In genomic region chr5:124028680-124029079, GRCm38 (mm10) we compare ENCODE assay signal across 9 mouse cellular contexts. TPM values are rescaled to one million over a fixed set of nuclear protein-coding genes. Genes with fewer than 3 reads are reported as not detected.
DNase-seq lines count a peak whose midpoint lies in the region; ATAC-seq and TF ChIP-seq lines count a peak whose summit lies in the region.
"Had no signal": no experiment of that assay in that cellular context is flagged by ENCODE, and none has a peak within 500 bp of the region (broad histone marks: within the 10 kb centered on the region; RNA-seq: fewer than 3 reads in every experiment).

No protein-coding gene starts in this region.

- no peak for ATAC-seq in lung, postnatal 0 days
- no peak for ATAC-seq in hindbrain, embryonic 15.5 days (ENCODE audit: low FRiP score, low read depth)
- no peak for ATAC-seq in neural tube, embryonic 14.5 days (ENCODE audit: low read depth)

- peaks cover 27% of the 10 kb centered on the region; the same call in 1 of the 2 replicates for H3K4me1 ChIP-seq in lung, postnatal 0 days (ENCODE audit: insufficient read depth, low read depth, low read length)
- peaks cover 63% of the 10 kb centered on the region for H3K4me1 ChIP-seq in hindbrain, embryonic 15.5 days (replicated peaks)
- H3K4me1 ChIP-seq in neural tube, embryonic 14.5 days (ENCODE audit: control insufficient read depth, insufficient read depth, low read length) = peaks cover 56% of the 10 kb centered on the region

- peak; percentile 39 for DNase-seq in adrenal gland, adult 2 months
- no peak for DNase-seq in adrenal gland, adult 18-20 months (ENCODE audit: low spot score in 2 of 2)
- no peak for DNase-seq in lung, postnatal 0 days (ENCODE audit: low spot score)
- no peak for DNase-seq in lung, postnatal 25 days (ENCODE audit: low spot score)
- no peak for DNase-seq in left cerebral cortex, adult 18-20 months (ENCODE audit: low spot score in 2 of 2)
- no peak for DNase-seq in spleen, postnatal 14 days (ENCODE audit: low spot score in 2 of 2)

- no peaks in the 10 kb centered on the region for H3K9me3 ChIP-seq in lung, postnatal 0 days (ENCODE audit: low read length)
- no peaks in the 10 kb centered on the region for H3K9me3 ChIP-seq in hindbrain, embryonic 15.5 days
- H3K9me3 ChIP-seq in neural tube, embryonic 14.5 days (ENCODE audit: control insufficient read depth, low read length) = no peaks in the 10 kb centered on the region
- H3K9me3 ChIP-seq: limb, embryonic 12.5 days had no signal

- H3K9ac ChIP-seq in lung, postnatal 0 days (replicated peaks; ENCODE audit: low read depth) = no peak overlapping the region
- H3K9ac ChIP-seq in hindbrain, embryonic 15.5 days = peak overlapping the region; percentile 14; the same call in 1 of the 2 replicates
- H3K9ac ChIP-seq in neural tube, embryonic 14.5 days (replicated peaks; ENCODE audit: low read depth, low read length) = peak overlapping the region; percentile 11; the same call in 1 of the 2 replicates
- H3K9ac ChIP-seq: limb, embryonic 12.5 days had no signal

- WGBS in lung, postnatal 0 days = 65% methylated on average over 7 of the region's 7 CpGs
- WGBS in hindbrain, embryonic 15.5 days = 35% methylated on average over 7 of the region's 7 CpGs
- 24% methylated on average over 7 of the region's 7 CpGs for WGBS in neural tube, embryonic 14.5 days

- peak overlapping the region; percentile 38 for H3K27ac ChIP-seq in lung, postnatal 0 days (ENCODE audit: low read length)
- peak overlapping the region; percentile 93; the same call in 1 of the 2 replicates for H3K27ac ChIP-seq in hindbrain, embryonic 15.5 days (replicated peaks)
- 0 out of 2 replicates have a peak overlapping the region, but pooled peaks have one; percentile 5 for H3K27ac ChIP-seq in neural tube, embryonic 14.5 days (ENCODE audit: low read depth, low read length)
- H3K27ac ChIP-seq: limb, embryonic 12.5 days had no signal

- H3K4me2 ChIP-seq in lung, postnatal 0 days (replicated peaks; ENCODE audit: low read depth, low read length) = no peak overlapping the region
- H3K4me2 ChIP-seq in hindbrain, embryonic 15.5 days = peak overlapping the region; percentile 67
- peak overlapping the region; percentile 88 for H3K4me2 ChIP-seq in neural tube, embryonic 14.5 days (ENCODE audit: low read depth, low read length)
- H3K4me2 ChIP-seq: limb, embryonic 12.5 days had no signal

- no peaks in the 10 kb centered on the region for H3K27me3 ChIP-seq in lung, postnatal 0 days (replicated peaks; ENCODE audit: insufficient read depth, low read length)
- H3K27me3 ChIP-seq in hindbrain, embryonic 15.5 days = no peaks in the 10 kb centered on the region
- H3K27me3 ChIP-seq in neural tube, embryonic 14.5 days (ENCODE audit: control insufficient read depth, insufficient read depth, low read length) = no peaks in the 10 kb centered on the region
- H3K27me3 ChIP-seq: limb, embryonic 12.5 days had no signal

- H3K4me3 ChIP-seq in lung, postnatal 0 days (ENCODE audit: low read depth, low read length) = no peak overlapping the region
- peak overlapping the region; percentile 9; the same call in 1 of the 2 replicates for H3K4me3 ChIP-seq in hindbrain, embryonic 15.5 days
- H3K4me3 ChIP-seq in neural tube, embryonic 14.5 days (ENCODE audit: low read depth, low read length) = no peak overlapping the region
- H3K4me3 ChIP-seq: limb, embryonic 12.5 days had no signal

- no peaks in the 10 kb centered on the region for H3K36me3 ChIP-seq in lung, postnatal 0 days (ENCODE audit: insufficient read depth, low read length)
- H3K36me3 ChIP-seq in hindbrain, embryonic 15.5 days = no peaks in the 10 kb centered on the region
- H3K36me3 ChIP-seq in neural tube, embryonic 14.5 days (ENCODE audit: control insufficient read depth, insufficient read depth, low read length) = no peaks in the 10 kb centered on the region; the same call in 1 of the 2 replicates

- no peak for TF ChIP-seq CTCF in lung, postnatal 0 days (IDR thresholded peaks at IDR 0.05)

- TF ChIP-seq EP300 in lung, postnatal 0 days (IDR thresholded peaks at IDR 0.05) = no peak

RNA-seq across cellular contexts. Expression of gene Vps37b, which starts 3.4 kb away (rescaled TPM):
- total RNA-seq in adrenal gland, adult 2 months (2021) = 100 to 1,000 TPM in 1 of 2 experiments, 10 to 100 TPM in 1; 65.8 to 146 TPM
- polyA plus RNA-seq in adrenal gland, adult 2 months (2012; rRNA removed) = 198 and 208 TPM in 2 replicates
- total RNA-seq in adrenal gland, adult 18-20 months (2021) = 100 to 1,000 TPM in 1 of 2 experiments, 10 to 100 TPM in 1; 97.2 to 127 TPM
- 28.5 and 31.0 TPM in 2 replicates for polyA plus RNA-seq in lung, postnatal 0 days (2015; fragmentation: Nextera tagmentation; extraction: Ambion mirVana)
- 75.5 and 82.4 TPM in 2 replicates for polyA plus RNA-seq in hindbrain, embryonic 15.5 days (2015; fragmentation: Nextera tagmentation; extraction: Ambion mirVana)
- 47.1 and 58.1 TPM in 2 replicates for polyA plus RNA-seq in neural tube, embryonic 14.5 days (2014; fragmentation: Nextera tagmentation; extraction: Ambion mirVana)
- 10 to 100 TPM; 43.2 to 50.5 TPM for total RNA-seq in left cerebral cortex, adult 18-20 months (2021)

RNA-seq across cellular contexts. Expression of gene Hip1r, which starts 55.3 kb away (rescaled TPM):
- 10 to 100 TPM; 16.4 to 19.3 TPM for total RNA-seq in adrenal gland, adult 2 months (2021)
- polyA plus RNA-seq in adrenal gland, adult 2 months (2012; rRNA removed) = 6.5 and 10.4 TPM in 2 replicates
- total RNA-seq in adrenal gland, adult 18-20 months (2021) = 10 to 100 TPM; 20.1 to 28.4 TPM
- polyA plus RNA-seq in lung, postnatal 0 days (2015; fragmentation: Nextera tagmentation; extraction: Ambion mirVana) = 20.0 and 22.7 TPM in 2 replicates
- 33.9 and 34.2 TPM in 2 replicates for polyA plus RNA-seq in hindbrain, embryonic 15.5 days (2015; fragmentation: Nextera tagmentation; extraction: Ambion mirVana)
- 19.7 and 21.4 TPM in 2 replicates for polyA plus RNA-seq in neural tube, embryonic 14.5 days (2014; fragmentation: Nextera tagmentation; extraction: Ambion mirVana)
- total RNA-seq in left cerebral cortex, adult 18-20 months (2021) = 10 to 100 TPM; 66.5 to 67.7 TPM

Comparison
In these comparisons a context has a peak if more than half of its experiments do, and no peak if none do; other contexts are left out.
1. H3K27ac ChIP-seq: peak in every context shown above with its lines; median percentile 93 in hindbrain, embryonic 15.5 days; 38 in lung, postnatal 0 days; 5 in neural tube, embryonic 14.5 days.